Mouse (Mus musculus): ENCODE results near the gene Emc3. TPM values are rescaled to one million over a fixed set of nuclear protein-coding genes. Genes with fewer than 3 reads are reported as not detected.

The Emc3 gene
- polyA plus RNA-seq, 1 experiment from 2014 or later: 90.9 TPM

GRCm38 (mm10) chr6:113494258-113494788, 37.1 kb downstream of the Emc3 start:
- Histone ChIP-seq H3K9me3 (no peaks in the 10 kb centered on the region), H3K27me3 (peaks cover 22% of the 10 kb centered on the region), H3K27ac (0 out of 2 replicates have a peak overlapping the region, but pooled peaks have one; percentile 23), H3K36me3 (peaks cover 6% of the 10 kb centered on the region), H3K4me3 (peak overlapping the region; percentile 42), H3K4me2 (replicated peaks) (peak overlapping the region; percentile 62), H3K9ac (peak overlapping the region; percentile 44), H3K4me1 (peaks cover 12% of the 10 kb centered on the region; the same call in 1 of the 2 replicates)
- WGBS: 2% methylated on average over 54 of the region's 54 CpGs
- ATAC-seq (ENCODE audit: insufficient number of reproducible peaks, insufficient read depth, low FRiP score, low TSS enrichment): peak; percentile 58; the same call in 1 of the 2 replicates

GRCm38 (mm10) chr6:113492101-113492864, 39.2 kb downstream of the Emc3 start:
- no peak for ATAC-seq (ENCODE audit: insufficient number of reproducible peaks, insufficient read depth, low FRiP score, low TSS enrichment)
- Histone ChIP-seq H3K4me2 (replicated peaks) (no peak overlapping the region), H3K9ac (no peak overlapping the region), H3K4me3 (no peak overlapping the region), H3K27ac (no peak overlapping the region), H3K4me1 (peaks cover 15% of the 10 kb centered on the region; the same call in 1 of the 2 replicates), H3K9me3 (no peaks in the 10 kb centered on the region), H3K36me3 (peaks cover 6% of the 10 kb centered on the region), H3K27me3 (peaks cover 22% of the 10 kb centered on the region)
- WGBS: 74% methylated on average over 24 of the region's 24 CpGs

GRCm38 (mm10) chr6:113489410-113489809, 42.0 kb downstream of the Emc3 start:
- ATAC-seq (ENCODE audit: insufficient number of reproducible peaks, insufficient read depth, low FRiP score, low TSS enrichment): no peak
- Histone ChIP-seq H3K4me1 (peaks cover 13% of the 10 kb centered on the region; the same call in 1 of the 2 replicates), H3K27me3 (peaks cover 2% of the 10 kb centered on the region), H3K9ac (no peak overlapping the region), H3K36me3 (peaks cover 6% of the 10 kb centered on the region), H3K27ac (no peak overlapping the region), H3K4me3 (no peak overlapping the region), H3K4me2 (replicated peaks) (no peak overlapping the region), H3K9me3 (no peaks in the 10 kb centered on the region)
- 90% methylated on average over 14 of the region's 14 CpGs for WGBS

GRCm38 (mm10) chr6:113487125-113487576, 44.3 kb downstream of the Emc3 start:
- H3K9me3 ChIP-seq: no peaks in the 10 kb centered on the region
- H3K27me3 ChIP-seq: peaks cover 11% of the 10 kb centered on the region
- no peak overlapping the region for H3K4me2 ChIP-seq (replicated peaks)
- peaks cover 26% of the 10 kb centered on the region; the same call in 1 of the 2 replicates for H3K4me1 ChIP-seq
- 31% methylated on average over 7 of the region's 7 CpGs for WGBS
- peaks cover 5% of the 10 kb centered on the region for H3K36me3 ChIP-seq
- no peak overlapping the region for H3K9ac ChIP-seq
- H3K27ac ChIP-seq: no peak overlapping the region
- ATAC-seq (ENCODE audit: insufficient number of reproducible peaks, insufficient read depth, low FRiP score, low TSS enrichment): no peak
- H3K4me3 ChIP-seq: no peak overlapping the region

GRCm38 (mm10) chr6:113483729-113484128, 47.7 kb downstream of the Emc3 start:
- no peak; the same call in 1 of the 2 replicates for ATAC-seq (ENCODE audit: insufficient number of reproducible peaks, insufficient read depth, low FRiP score, low TSS enrichment)
- Histone ChIP-seq H3K27ac (peak overlapping the region; percentile 72; the same call in 1 of the 2 replicates), H3K4me2 (replicated peaks) (peak overlapping the region; percentile 77), H3K4me3 (peak overlapping the region; percentile 46), H3K4me1 (peaks cover 26% of the 10 kb centered on the region; the same call in 1 of the 2 replicates), H3K27me3 (peaks cover 40% of the 10 kb centered on the region), H3K9me3 (no peaks in the 10 kb centered on the region), H3K9ac (peak overlapping the region; percentile 58), H3K36me3 (no peaks in the 10 kb centered on the region)
- 14% methylated on average over 10 of the region's 10 CpGs for WGBS

- H3K4me2 ChIP-seq (replicated peaks): peak within 1 kb of the TSS; percentile 77
- peak; percentile 92 for ATAC-seq (ENCODE audit: insufficient number of reproducible peaks, insufficient read depth, low FRiP score, low TSS enrichment)
- peaks cover 26% of the 10 kb centered on the region; the same call in 1 of the 2 replicates for H3K4me1 ChIP-seq
- WGBS: under 1% methylated on average over 26 of the region's 26 CpGs
- no peaks in the 10 kb centered on the region for H3K9me3 ChIP-seq
- peak within 1 kb of the TSS; percentile 46 for H3K4me3 ChIP-seq
- H3K36me3 ChIP-seq: no peaks in the 10 kb centered on the region
- peaks cover 40% of the 10 kb centered on the region for H3K27me3 ChIP-seq
- H3K9ac ChIP-seq: peak within 1 kb of the TSS; percentile 58
- peak within 1 kb of the TSS; percentile 72 for H3K27ac ChIP-seq
Measured at GRCm38 (mm10) chr6:113483100-113483615, 48.3 kb downstream of the Emc3 start, which contains the start of gene Creld1. TSS of gene Creld1 (plus strand) at chr6:113483297.

- peak; percentile 47 for ATAC-seq (ENCODE audit: insufficient number of reproducible peaks, insufficient read depth, low FRiP score, low TSS enrichment)
- peak overlapping the region; percentile 46 for H3K4me3 ChIP-seq
- peak overlapping the region; percentile 48 for H3K27ac ChIP-seq
- H3K9ac ChIP-seq: peak overlapping the region; percentile 21
- peak overlapping the region; percentile 77 for H3K4me2 ChIP-seq (replicated peaks)
- H3K36me3 ChIP-seq: no peaks in the 10 kb centered on the region
- H3K9me3 ChIP-seq: no peaks in the 10 kb centered on the region
- 3% methylated on average over 62 of the region's 65 CpGs for WGBS
- H3K27me3 ChIP-seq: peaks cover 40% of the 10 kb centered on the region
- peaks cover 26% of the 10 kb centered on the region; the same call in 1 of the 2 replicates for H3K4me1 ChIP-seq
Measured at GRCm38 (mm10) chr6:113482477-113483099, 48.9 kb downstream of the Emc3 start.

- no peak overlapping the region for H3K4me3 ChIP-seq
- 65% methylated on average over 18 of the region's 18 CpGs for WGBS
Measured at GRCm38 (mm10) chr6:113480555-113481373, 50.7 kb downstream of the Emc3 start.

GRCm38 (mm10) chr6:113478906-113479305, 52.5 kb downstream of the Emc3 start:
- H3K27ac ChIP-seq: no peak overlapping the region
- H3K9me3 ChIP-seq: no peaks in the 10 kb centered on the region
- peaks cover 39% of the 10 kb centered on the region for H3K27me3 ChIP-seq
- WGBS: 79% methylated on average over 10 of the region's 10 CpGs
- peaks cover 13% of the 10 kb centered on the region; the same call in 1 of the 2 replicates for H3K4me1 ChIP-seq
- H3K4me3 ChIP-seq: no peak overlapping the region
- H3K4me2 ChIP-seq (replicated peaks): no peak overlapping the region
- ATAC-seq (ENCODE audit: insufficient number of reproducible peaks, insufficient read depth, low FRiP score, low TSS enrichment): no peak
- no peak overlapping the region for H3K9ac ChIP-seq
- H3K36me3 ChIP-seq: no peaks in the 10 kb centered on the region

More at GRCm38 (mm10) chr6:113480555-113481373, 50.7 kb downstream of the Emc3 start:
- Histone ChIP-seq H3K27me3 (peaks cover 40% of the 10 kb centered on the region), H3K36me3 (no peaks in the 10 kb centered on the region), H3K9ac (no peak overlapping the region), H3K4me1 (peaks cover 17% of the 10 kb centered on the region; the same call in 1 of the 2 replicates), H3K9me3 (no peaks in the 10 kb centered on the region), H3K27ac (no peak overlapping the region), H3K4me2 (replicated peaks) (no peak overlapping the region)
- no peak for ATAC-seq (ENCODE audit: insufficient number of reproducible peaks, insufficient read depth, low FRiP score, low TSS enrichment)

- H3K4me1 ChIP-seq: 0 out of 2 replicates have a peak, but pooled peaks cover 2% of the 10 kb centered on the region
- no peak overlapping the region for H3K9ac ChIP-seq
- H3K4me2 ChIP-seq (replicated peaks): no peak overlapping the region
- WGBS: 45% methylated on average over 7 of the region's 7 CpGs
- H3K9me3 ChIP-seq: no peaks in the 10 kb centered on the region
- no peak overlapping the region for H3K4me3 ChIP-seq
- H3K27me3 ChIP-seq: peaks cover 31% of the 10 kb centered on the region
- H3K27ac ChIP-seq: no peak overlapping the region
- H3K36me3 ChIP-seq: no peaks in the 10 kb centered on the region
- ATAC-seq (ENCODE audit: insufficient number of reproducible peaks, insufficient read depth, low FRiP score, low TSS enrichment): no peak
Measured at GRCm38 (mm10) chr6:113477353-113477752, 54.1 kb downstream of the Emc3 start.

All from embryonic facial prominence, embryonic 12.5 days (tissue).